Mouse (Mus musculus): ENCODE measurements at regions not wholly inside any gene's neighbourhood (a gene's known extent, or its start where the extent isn't known, plus 50 kb on each side); places are given as distances from the start of the nearest gene placed in this dataset.

DNA sequence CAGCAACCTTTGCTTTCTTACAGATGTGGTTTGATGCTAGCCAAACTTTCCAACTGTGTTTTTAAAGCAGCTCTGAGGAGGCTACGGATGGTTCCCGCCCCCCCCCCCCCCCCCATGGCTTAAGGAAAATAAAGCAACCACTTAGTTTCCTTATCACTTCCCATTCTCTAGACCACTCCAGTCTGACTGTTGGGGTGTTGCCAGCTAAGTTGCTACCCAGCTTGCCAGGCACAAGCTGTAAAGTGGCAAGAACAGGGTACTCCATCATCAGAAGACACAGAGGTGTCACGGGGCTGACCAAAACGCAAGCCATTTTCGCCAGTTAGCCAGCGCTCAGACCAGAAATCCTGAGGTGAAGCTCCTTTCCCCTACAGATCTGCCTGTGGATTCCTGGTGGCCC, 74.7 kb upstream of the Prok2 start:
- intact Hi-C loops (cut with DNase I) = loop anchor here (5.0 kb wide), 1 partner anchor 846 kb away; no protein-coding TSS in a partner anchor

DNA sequence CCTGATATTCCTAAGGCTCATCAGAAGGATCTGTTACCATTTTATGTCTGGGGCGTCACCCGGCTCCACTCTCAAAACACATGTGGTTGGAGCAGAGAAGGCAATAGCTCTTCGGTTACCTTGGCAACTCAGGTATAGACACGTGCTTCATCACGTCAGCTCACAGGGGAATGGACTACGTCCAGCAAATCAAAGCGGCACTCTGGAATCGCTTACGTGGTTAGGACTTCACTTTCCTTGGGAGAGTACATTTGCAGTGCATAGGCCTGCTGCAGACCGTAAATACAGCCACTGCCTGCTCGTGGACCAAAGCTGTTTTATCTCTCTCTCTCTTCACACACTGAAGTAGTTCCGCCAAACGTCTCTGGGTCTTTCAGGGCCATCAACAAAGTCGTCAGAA, 74.1 kb upstream of the Prok2 start:
- intact Hi-C loops (cut with DNase I) = loop anchor here (5.0 kb wide), 1 partner anchor 847 kb away; no protein-coding TSS in a partner anchor
- DNase-seq = no peak

More for the DNA sequence above, 74.7 kb upstream of the Prok2 start:
- DNase-seq = no peak

DNA sequence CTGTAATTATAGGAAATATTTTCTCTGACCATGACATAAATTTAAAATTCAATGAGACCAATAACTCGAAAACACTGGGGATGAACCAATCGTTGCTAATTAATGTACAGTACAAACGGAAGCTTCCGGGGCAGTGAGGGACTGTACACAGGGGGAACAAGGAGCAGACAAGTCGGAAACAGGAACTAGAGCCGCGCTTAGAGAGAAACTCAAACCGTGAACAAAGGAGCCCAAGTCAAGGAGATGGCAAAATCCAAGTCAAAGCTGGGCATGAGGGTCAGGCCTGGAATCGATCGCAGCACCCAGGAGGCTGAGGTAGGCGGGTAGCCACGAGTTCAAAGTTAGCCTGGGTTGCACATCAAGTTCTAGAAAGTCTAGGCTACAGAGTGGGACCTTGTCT, 70.2 kb upstream of the Prok2 start:
- intact Hi-C loops (cut with DNase I) = no loop called here

DNA sequence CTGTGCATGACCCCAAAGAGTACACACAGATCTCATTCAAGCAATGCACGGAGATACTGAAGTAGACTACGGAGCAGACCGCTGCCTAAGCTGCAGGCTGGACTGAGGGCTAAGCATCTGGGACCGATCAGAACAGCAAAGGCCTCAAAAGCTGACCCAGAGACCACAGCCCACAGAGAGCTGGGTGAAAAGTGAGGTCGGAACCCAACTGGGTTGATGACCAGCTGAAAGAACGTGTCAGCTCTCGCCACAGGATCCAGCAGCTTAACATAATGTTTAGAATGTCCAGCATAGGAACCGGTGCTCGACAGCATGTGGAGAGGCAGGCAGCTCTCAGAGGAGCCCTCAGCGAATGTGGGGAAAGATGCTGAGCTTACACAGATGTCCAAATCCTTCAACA, 67.4 kb upstream of the Prok2 start:
- intact Hi-C loops (cut with DNase I) = no loop called here
- no peak for DNase-seq

More for the DNA sequence above, 70.2 kb upstream of the Prok2 start:
- no peak for DNase-seq

DNA sequence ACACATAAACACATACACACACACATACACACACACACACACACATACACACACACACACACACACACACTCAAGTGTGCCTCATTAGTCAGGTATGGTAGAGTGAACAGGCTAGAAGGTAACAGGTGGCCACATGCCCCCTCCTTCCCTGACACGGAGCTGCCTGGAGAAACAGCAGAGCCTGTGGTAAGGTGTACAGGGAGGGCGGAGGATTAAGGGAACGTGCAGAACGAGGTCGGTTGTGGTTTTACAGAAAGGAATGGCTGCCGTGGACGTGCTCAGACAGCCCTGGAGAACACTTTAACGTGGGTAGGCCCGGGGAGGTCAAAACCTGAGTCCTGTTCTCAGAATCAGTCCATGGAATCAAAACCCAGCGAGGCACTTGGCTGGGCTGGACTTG, 66.2 kb upstream of the Prok2 start:
- intact Hi-C loops (cut with DNase I) = no loop called here
- no peak for DNase-seq

DNA sequence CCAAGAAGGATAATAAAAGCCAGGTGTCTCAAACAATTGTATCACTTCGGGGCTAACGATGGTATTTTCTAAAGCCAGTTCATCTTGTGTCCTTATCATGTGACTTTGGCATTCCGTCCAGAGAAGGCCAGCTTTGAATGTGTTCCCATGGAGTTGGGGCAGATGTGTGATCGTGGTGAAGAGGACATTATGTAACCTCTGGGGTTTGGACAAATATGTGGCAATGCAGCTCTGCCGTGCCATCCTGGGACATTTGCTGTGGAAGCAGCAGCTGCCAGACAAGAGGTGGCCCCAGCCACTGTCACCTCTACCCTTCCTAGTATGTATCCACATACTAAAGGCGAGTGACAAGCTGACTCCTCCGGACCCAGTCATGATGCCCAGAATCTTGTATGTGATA, 60.8 kb upstream of the Prok2 start:
- DNase-seq = no peak
- intact Hi-C loops (cut with DNase I) = no loop called here

DNA sequence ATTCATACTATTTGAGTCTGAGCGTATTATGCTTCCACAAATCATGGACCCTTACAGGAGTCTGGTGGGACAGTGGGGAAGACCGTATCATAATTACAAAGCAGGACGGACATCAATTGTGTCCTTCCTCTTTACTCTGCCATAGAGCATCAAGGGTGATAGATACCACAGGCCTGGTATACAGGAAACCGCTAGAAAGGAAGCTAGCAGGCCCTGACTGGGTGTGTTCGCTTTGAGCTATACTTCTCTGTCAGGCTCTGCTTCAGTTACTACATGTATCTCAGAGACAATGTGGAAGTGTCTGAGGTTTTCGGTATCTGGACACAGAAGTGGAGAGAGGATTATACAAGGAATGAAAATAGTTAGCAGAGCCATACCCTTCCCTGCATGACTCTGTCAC, 59.0 kb upstream of the Prok2 start:
- intact Hi-C loops (cut with DNase I) = no loop called here
- no peak for DNase-seq

DNA sequence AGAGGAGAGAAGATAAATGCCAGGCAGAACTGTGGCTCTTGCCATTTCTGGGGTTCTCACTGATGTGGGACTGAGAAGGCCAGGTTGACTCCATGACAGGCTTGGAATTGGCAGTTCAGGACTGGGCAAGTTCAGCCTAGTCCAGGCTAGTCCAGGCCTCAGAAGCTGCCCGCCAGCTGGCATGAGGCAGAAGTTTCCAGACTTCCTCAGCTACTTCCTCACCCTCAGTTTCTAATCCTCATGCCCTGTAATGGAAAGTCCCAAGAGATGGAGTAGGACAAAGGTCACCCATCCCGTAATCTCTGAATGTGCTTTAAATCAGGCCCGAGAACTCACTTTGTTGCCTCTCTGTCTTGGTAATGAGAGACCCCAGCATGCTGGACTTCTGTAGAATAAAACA, 58.6 kb upstream of the Prok2 start:
- DNase-seq = no peak
- intact Hi-C loops (cut with DNase I) = no loop called here

DNA sequence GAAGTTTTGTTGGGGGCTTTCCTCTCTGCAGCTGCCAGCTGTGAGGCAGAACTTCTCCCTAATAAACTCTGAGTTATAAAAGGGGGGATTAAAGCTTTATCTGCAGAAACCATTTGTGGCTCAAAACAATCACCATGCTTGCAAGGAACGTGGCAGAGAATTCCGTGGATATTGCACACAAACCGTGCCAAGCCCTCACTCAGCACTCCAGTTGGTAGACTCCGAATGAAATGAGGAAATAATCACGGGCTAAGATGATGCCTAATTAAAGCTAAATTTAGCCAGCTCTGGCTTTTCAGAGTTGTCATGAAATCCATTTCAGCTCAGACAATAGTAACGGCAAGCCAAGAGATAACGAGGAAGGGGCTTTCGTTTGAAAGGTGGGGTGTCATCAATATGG, 58.1 kb upstream of the Prok2 start:
- no peak for DNase-seq
- intact Hi-C loops (cut with DNase I) = no loop called here

DNA sequence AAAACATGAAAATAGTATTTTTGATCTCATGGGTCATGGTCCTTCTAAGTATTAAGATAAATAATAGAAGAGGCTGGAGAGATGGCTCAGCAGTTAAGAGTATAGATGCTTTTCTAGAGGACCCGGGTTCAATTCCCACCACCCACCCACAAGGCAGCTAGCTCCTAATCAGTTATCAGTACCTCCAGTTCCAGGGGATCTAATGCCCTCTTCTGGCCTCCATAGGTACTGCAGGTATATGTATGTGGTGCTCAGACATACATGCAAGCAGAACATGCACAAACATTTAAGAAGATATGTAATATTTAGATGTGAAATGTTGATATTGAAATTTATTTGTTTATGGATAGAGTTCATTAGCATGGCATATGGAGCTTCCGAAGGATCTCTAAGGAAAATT, 56.8 kb upstream of the Prok2 start:
- DNase-seq = peak; percentile 28
- intact Hi-C loops (cut with DNase I) = no loop called here

All from left cerebral cortex, postnatal 4 days (tissue).